ENCODE assay signal across 24 mouse cellular contexts in the genomic region with DNA sequence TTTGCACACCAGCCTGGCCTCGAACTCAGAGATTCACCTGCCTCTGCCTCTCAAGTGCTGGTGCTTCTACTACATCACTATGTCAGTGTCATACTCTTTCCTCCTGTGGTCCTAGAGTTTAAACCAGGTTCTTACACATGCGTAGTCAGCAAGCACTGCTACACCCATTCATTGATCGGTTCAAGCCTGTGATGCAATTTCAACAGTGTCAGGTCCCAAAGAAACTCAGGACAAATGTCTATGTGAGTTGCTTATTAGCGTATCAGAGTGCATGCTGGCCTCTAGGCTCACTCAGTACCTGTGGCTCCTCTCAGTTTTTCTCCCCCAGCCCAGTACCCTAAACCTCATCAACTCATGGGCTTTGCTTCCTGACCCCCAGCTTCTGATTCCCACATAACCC. TPM values are rescaled to one million over a fixed set of nuclear protein-coding genes. Genes with fewer than 3 reads are reported as not detected.
"Had no signal": no experiment of that assay in that cellular context is flagged by ENCODE, and none has a peak within 500 bp of the region (broad histone marks: within the 10 kb centered on the region; RNA-seq: fewer than 3 reads in every experiment).

No protein-coding gene starts in this region.

- DNase-seq: lung, adult 2 months; lung, postnatal 14 days; lung, postnatal 36 days; right cerebral cortex, postnatal 14 days; thymus, adult 18-20 months; thymus, postnatal 14 days; thymus, postnatal 36 days had no signal

- H3K27me3 ChIP-seq: liver, embryonic 15.5 days; lung, embryonic 15.5 days; midbrain, embryonic 13.5 days; midbrain, embryonic 15.5 days; neural tube, embryonic 12.5 days had no signal

- H3K36me3 ChIP-seq: liver, embryonic 15.5 days; lung, embryonic 15.5 days; midbrain, embryonic 13.5 days; midbrain, embryonic 15.5 days; neural tube, embryonic 12.5 days had no signal

- H3K4me2 ChIP-seq: liver, embryonic 15.5 days; lung, embryonic 15.5 days; midbrain, embryonic 11.5 days; midbrain, embryonic 13.5 days; midbrain, embryonic 15.5 days; neural tube, embryonic 12.5 days had no signal

- H3K4me1 ChIP-seq: liver, embryonic 15.5 days; lung, embryonic 15.5 days; megakaryocyte, embryonic 14.5 days; midbrain, embryonic 13.5 days; midbrain, embryonic 15.5 days; neural tube, embryonic 12.5 days had no signal

- ATAC-seq: lung, postnatal 0 days; midbrain, embryonic 13.5 days; midbrain, embryonic 15.5 days had no signal

- H3K9ac ChIP-seq: liver, embryonic 15.5 days; lung, embryonic 15.5 days; midbrain, embryonic 13.5 days; midbrain, embryonic 15.5 days; neural tube, embryonic 12.5 days had no signal

- H3K9me3 ChIP-seq: liver, embryonic 15.5 days; lung, embryonic 15.5 days; megakaryocyte, embryonic 14.5 days; midbrain, embryonic 13.5 days; midbrain, embryonic 15.5 days; neural tube, embryonic 12.5 days had no signal

- H3K27ac ChIP-seq: liver, embryonic 15.5 days; lung, embryonic 15.5 days; macrophage; midbrain, embryonic 13.5 days; midbrain, embryonic 15.5 days; neural tube, embryonic 12.5 days had no signal

- H3K4me3 ChIP-seq: liver, embryonic 15.5 days; lung, embryonic 15.5 days; megakaryocyte, embryonic 14.5 days; midbrain, embryonic 13.5 days; midbrain, embryonic 15.5 days; neural tube, embryonic 12.5 days had no signal

RNA-seq across cellular contexts. Expression of gene Avpr1b, which starts 28.6 kb away (rescaled TPM):
- total RNA-seq: megakaryocyte progenitor cell, adult 5-6 weeks; midbrain, postnatal 0 days; monocyte, adult 5-6 weeks; neutrophil, adult 5-6 weeks had no signal
- polyA plus RNA-seq: liver, embryonic 15.5 days; lung, adult 2 months; lung, embryonic 15.5 days; lung, postnatal 0 days; macrophage; midbrain, embryonic 11.5 days; midbrain, embryonic 13.5 days; midbrain, embryonic 15.5 days; midbrain, postnatal 0 days; neural tube, embryonic 12.5 days; neural tube, embryonic 14.5 days; spleen, adult 2 months; stomach, embryonic 14.5 days; thymus, postnatal 0 days had no signal
